Mouse (Mus musculus) adrenal gland, adult 8-10 months (tissue): ENCODE measurements around the gene Tfam. TPM values are rescaled to one million over a fixed set of nuclear protein-coding genes. Genes with fewer than 3 reads are reported as not detected.
A peak's percentile ranks its signal among the peaks of the same experiment; 100 is the strongest.

Experiments
- DNase-seq: peaks from one replicate; pipeline ENCODE4 v3.0.0; 2022
- total RNA-seq, 4 experiments: library from RNA; stranded (reverse); gene quantifications; 2 replicates each; pipeline ENCODE4 v1.2.4; 2022

Gene Tfam
- total RNA-seq, 4 experiments from 2014 or later = 45.4 to 56.1 (median 51.8) TPM

- DNase-seq = no peak
These were observed 15.0 kb downstream of the Tfam start for GRCm38 (mm10) chr10:71223101-71223500.

DNA sequence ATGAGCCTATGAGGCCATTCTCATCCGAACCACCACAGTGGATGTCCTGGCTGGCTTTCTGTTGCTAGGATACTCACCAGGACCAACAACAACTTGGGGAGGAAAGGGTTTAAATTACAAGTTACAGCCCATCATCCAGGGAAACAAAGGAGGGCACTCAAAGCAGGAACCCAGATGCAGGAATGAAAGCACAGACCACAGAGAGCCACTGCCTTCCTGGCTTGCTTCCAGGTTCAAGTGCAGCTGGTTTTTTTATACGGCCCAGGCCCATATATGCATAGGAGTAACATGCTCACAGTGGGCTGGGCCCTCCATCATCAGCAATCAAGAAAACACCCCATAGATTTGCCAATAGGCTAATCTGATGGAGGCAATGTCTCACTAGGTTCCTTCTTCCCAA is 15.4 kb downstream of the Tfam start:
- DNase-seq = no peak

- DNase-seq = peak; percentile 38
These were observed 19.7 kb downstream of the Tfam start for GRCm38 (mm10) chr10:71218228-71218892.

GRCm38 (mm10) chr10:71215996-71216395 is 22.1 kb downstream of the Tfam start:
- no peak for DNase-seq

- DNase-seq = no peak
These were observed 36.6 kb downstream of the Tfam start for GRCm38 (mm10) chr10:71201512-71201911.

DNA sequence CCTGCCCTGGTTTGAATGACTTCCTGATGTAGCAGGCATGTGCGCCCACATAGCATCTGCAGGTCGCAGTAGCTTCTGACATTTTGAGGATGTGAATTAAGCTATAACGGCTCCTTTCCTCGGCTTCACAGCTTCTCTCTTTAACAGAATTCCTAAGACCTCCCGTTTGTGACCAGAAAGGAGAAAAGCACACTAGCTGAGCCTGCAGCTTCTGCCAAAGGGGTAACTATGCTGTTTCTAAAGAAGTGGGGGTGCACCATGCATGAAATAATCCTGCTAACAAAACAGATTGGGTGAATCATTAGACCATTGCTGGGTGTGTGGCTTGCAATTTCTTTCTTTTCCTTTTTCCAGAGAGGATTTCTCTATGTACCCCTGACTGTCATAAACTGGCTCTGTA is 37.1 kb downstream of the Tfam start:
- no peak for DNase-seq

DNA sequence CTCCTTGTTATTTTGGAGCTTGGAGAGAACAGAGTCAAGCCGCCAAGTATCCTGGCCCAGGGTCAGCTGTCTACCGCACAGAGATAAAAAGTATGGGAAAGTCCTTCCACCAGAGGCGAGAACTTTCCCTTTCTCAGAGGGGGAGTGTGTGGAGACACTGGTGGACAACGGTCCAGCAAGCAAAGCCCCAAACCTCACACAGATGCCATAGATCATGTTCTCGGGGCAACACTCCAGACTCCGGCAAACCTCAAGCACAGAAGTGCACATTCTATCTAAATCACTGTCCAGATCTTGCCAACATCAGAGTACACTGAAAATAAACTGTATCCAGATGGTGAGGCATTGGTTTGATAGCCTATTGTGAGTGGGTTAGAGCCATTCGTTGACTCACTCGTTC is 39.4 kb downstream of the Tfam start:
- DNase-seq = no peak

DNA sequence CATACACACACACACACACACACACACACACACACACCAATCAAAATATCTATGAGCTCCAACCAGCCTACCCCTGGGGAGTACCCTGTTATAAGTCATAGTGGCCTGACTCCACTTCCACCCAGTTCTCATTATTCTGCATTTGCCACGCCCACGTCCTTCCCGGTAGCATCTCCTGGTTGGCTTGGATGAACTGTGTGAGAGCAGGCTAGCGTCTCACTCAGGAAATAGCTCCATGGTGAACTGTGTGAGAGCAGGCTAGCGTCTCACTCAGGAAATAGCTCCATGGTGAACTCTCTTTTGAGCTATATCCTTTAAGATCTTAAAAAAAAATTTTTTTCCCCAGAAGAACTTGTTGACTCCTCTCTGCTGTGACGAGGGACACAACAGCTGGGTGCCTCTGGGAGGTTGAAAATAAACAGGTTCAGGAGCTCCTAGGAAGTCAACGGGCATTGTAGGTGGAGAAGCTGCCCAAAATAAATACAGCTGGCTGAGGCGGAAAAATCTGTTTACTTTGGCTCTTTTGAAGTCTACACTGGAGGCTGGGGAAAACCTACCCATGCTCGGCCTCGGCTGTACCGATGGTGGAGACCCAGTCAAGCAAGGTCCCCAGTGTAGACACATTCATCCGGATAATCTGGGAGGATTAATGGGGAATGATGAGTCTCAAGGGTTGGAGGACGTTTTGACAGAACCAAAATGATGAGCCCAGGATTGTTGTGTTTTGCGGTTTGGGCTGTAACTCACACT is 40.9 kb downstream of the Tfam start:
- DNase-seq = no peak

DNA sequence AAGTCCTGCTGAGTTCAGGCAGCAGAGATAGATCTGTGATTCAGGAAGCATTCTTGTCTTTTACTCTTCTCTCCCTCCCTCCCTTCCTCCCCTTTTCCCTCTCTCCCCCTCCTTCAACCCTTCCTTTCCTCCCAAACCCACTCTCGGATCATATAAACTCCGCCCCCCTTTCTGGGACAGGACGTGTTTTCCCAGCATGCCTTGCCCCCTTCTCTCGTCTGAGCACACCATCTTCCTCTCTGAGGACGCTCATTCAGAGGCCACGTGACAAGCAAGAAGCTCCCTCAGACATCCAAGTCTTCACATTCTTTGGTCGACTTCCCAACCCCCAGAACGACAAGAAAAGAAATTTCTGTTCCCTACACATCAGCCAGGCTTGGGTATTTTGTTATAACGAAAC is 42.6 kb downstream of the Tfam start:
- DNase-seq = no peak

GRCm38 (mm10) chr10:71194713-71195112 is 43.4 kb downstream of the Tfam start:
- no peak for DNase-seq

DNA sequence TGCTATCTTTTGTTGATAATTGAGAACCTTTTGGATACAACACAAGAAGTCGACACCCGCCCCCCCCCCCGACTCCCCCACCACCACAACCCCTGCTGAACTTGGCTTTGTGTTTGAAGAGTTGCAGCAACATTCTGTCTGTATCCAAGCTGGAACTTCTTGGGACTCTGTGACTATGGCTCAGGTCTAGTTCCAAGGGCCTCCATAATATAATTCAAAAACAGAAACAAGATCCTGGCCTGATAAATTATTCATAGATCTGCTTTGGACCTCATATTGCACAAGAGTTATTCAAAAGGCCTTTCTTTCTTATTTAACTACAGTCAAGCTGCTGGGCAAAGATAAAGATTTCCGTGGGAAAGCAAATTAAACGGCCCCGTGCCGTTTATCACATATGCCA is 44.8 kb downstream of the Tfam start:
- DNase-seq = no peak

GRCm38 (mm10) chr10:71192886-71193285 is 45.2 kb downstream of the Tfam start:
- DNase-seq = peak; percentile 9

GRCm38 (mm10) chr10:71188681-71189080 is 49.4 kb downstream of the Tfam start:
- DNase-seq = no peak

GRCm38 (mm10) chr10:71185059-71185458 is 53.0 kb downstream of the Tfam start:
- DNase-seq = no peak

- DNase-seq = no peak
These were observed 54.6 kb downstream of the Tfam start for GRCm38 (mm10) chr10:71183339-71184031.

- no peak for DNase-seq
These were observed 56.1 kb downstream of the Tfam start for GRCm38 (mm10) chr10:71181931-71182330.

- no peak for DNase-seq
These were observed 57.0 kb downstream of the Tfam start for GRCm38 (mm10) chr10:71181091-71181490.

GRCm38 (mm10) chr10:71180057-71180456 is 58.0 kb downstream of the Tfam start:
- DNase-seq = no peak

GRCm38 (mm10) chr10:71177201-71177600 is 60.9 kb downstream of the Tfam start:
- DNase-seq = no peak

DNA sequence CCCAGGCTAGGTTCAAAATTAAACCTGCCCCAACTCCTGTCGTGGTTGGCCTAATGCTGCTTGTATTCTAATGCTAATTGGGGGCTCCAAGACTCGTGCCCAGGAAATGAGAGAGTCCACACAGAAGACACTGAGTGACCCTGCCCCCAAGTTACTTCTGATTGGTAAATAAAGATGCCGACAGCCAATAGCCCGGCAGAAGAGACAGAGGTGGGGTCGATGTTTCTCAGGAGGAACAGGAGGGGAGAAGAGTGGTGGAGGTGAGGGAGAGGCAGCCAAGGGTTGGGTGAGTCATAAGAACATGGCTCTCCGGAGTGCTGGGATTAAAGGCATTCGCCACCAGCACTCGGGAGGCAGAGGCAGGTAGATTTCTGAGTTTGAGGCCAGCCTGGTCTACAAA is 61.7 kb downstream of the Tfam start:
- DNase-seq = no peak
